Mouse (Mus musculus) left cerebral cortex, postnatal 14 days (tissue): ENCODE measurements around the gene Amigo2. TPM values are rescaled to one million over a fixed set of nuclear protein-coding genes. Genes with fewer than 3 reads are reported as not detected.

Experiments
- DNase-seq, 2 experiments: peaks; one replicate each; pipeline ENCODE4 v3.0.0; 2021 to 2022; ENCODE audit warnings: low spot score in 2 of 2, mixed read lengths in 1 of 2
- intact Hi-C: fragments of 180-260 bp; cut with DNase I; formaldehyde crosslinking; loops from one replicate; pipeline ENCODE4 v1.15.1; 2025
- total RNA-seq, 2 experiments: library from RNA; stranded (reverse); gene quantifications; 2 replicates each; pipeline ENCODE4 v1.2.3; 2021

The Amigo2 gene
- total RNA-seq, 2 experiments from 2014 or later: 5.9 to 6.8 TPM

DNA sequence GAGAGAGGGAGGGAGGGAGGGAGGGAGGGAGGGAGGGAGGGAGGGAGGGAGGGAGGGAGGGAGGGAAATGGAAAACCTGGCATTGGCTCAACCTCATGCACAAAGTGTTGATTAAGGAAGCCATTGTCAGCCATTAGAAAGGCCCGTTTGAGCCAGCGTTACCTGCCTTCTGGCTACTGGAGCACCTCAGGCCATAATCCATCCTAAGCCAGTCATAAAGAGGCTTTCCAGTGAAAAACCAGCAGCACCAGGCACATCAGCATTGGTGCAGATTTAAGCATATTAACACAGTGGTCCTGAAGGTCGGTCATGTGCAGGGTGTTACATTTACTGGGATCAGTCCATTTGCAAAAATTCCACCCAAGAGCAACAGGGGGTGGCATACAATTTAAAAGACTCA lies 25.7 kb upstream of the Amigo2 start:
- intact Hi-C loops: no loop called here
- DNase-seq: no peak

DNA sequence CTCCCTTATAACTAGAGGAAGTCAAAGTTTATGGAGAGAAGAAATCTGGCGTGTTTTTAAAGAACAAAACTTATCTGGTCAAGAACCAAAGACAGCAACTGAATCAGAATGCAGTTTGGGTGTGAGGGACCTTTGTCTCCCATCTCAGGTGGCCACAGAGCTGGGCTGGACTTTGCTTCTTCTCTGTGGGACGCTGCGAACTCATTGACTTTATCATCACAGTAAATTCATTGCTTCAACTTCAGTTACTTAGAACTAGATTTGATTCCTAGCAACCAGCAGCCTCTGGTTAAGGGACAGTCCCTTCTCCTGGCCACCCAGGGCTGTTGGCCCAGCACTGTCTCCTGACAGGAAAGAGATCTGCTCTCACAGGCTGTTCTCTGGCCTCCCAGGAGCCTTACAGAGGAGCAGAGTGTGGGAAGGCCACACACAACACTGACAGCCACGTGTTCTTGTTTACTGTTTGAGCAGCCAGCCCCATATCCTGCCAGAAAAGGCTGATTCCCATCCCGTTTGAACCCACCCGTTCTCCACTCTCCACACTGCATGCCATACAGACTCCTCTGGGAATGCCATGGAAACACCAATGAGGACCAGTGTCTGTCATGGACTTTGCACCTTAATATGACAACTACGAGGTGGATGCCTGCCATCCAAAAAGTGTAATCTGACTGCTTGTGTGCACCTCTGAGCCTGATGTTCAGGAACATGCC lies 25.1 kb upstream of the Amigo2 start:
- peak in 1 of 2 experiments; percentile 24 for DNase-seq
- intact Hi-C loops: no loop called here

DNA sequence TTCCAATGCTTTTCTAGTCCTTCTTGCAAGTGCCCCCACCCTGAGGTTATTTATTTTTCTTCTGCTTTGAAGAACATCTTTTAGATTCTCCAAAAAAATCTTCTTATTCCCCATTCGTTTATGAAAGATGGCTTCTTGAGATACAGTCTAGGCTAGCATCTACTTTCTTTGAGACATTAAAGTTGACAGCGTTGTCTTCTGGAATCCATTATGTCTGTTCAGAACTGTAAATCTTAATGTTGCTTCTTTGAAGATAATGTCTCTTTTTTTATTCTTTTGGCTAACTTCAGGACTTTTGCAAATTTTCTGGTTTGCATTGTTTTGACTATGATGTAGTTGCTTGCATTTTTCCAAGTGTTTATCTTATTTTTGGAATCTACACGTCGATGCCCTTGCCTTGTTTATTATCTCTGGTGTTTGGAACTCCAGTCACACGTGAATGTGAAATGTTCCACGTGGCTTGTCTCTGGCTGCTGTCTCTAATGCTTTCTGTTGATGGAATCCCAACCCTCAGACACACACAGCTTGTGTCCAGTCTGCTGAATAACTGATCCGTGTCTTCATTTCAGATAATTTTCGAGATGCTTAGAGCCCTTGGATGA lies 20.1 kb upstream of the Amigo2 start:
- DNase-seq: no peak
- intact Hi-C loops: no loop called here

DNA sequence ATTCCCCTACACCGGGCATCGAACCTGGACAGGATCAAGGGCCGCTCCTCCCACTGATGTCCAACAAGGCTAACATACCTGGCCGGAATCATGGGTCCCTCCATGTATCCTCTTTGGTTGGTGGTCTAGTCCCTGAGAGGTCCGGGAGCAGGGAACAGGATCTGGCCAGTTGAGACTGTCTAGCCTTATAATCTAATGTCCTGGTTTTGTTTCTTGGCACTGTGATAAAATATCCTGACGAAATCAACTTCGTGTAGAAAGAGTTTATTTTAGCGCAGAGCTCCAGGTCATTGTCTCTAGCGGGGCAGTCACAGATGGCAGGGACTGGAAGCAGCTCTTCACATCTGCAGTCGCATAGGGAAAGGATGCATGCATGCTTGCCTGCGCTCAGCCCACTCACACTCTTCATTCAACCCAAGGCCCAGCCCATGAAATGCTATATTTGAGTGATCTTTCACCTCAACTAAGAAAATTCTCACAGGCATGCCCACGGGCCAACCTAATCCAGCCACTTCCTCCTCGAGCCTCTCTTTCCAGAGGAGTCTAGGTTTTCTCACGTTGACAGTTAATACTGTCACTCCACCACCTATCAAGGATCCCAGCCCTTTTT lies 19.3 kb upstream of the Amigo2 start:
- no peak for DNase-seq
- intact Hi-C loops: no loop called here

DNA sequence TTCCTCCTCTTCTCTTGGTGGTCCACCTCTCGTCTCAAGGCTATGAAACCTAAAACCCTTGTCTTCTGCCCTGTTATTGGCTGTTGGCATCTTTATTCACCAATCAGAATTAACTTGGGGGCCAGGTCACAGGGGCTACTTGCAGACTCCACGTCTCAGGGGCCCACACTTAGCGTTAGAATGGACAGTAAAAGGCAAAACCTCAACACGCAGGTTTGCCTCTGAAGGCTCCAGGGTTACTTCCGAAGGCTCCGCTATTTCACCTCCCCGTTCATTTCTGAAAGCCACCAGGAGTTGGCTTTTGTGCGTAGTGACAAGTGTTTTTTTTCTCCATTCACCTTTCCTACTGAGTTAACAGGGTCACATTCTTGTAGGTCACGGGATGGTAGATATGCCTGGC lies 15.2 kb upstream of the Amigo2 start:
- DNase-seq: no peak
- intact Hi-C loops: no loop called here

DNA sequence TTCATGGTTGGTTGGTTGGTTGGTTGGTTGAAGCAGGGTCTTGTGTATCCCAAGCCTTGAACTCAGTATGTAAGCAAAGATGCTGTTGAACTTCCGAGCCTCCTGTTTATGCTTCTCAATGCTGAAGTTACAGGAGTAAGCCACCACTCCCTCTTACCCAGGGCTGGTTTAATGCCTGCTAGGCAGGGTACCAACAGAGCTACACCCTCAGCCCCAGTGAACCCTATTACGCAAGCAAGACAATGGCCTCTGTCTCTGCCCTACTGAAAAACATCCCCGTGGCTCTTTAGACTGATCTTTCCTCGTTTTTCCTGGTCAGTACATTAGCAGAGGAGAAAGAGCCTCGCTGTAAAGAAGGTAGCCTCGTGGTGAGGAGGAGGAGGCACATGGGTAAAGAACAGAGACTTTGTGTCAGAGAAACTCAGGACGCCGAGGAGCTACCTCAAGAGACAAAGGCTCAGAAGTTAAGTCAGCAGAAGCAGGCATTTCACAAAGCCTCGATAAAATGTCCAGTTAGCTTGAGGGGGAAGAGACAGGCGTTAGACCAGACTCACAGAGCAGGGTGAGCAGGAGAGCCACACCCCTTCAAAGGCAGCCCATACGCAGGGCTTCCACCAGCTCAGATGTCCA lies 13.0 kb upstream of the Amigo2 start:
- intact Hi-C loops: no loop called here

DNA sequence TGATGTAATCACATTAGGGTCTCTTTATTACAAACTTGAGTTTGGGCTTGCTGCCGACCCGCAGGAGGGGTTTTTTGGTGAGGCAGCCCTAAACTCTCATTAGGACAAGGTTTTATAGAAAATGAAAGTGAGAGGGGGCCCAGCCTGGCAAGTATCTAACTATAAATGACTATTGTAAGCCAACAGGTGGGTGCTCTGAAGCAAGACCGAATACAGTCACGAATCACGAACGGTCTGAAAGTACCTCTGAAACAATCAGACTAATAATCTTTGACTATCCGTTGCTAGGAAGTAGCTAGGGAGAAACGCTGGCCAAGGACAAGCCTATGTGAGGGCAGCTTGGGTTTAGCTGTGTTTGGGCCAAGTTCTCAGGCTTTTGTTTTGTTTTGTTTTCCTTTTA lies 12.2 kb upstream of the Amigo2 start:
- intact Hi-C loops: no loop called here
- no peak for DNase-seq

More for the DNA sequence above, 13.0 kb upstream of the Amigo2 start:
- DNase-seq: no peak

DNA sequence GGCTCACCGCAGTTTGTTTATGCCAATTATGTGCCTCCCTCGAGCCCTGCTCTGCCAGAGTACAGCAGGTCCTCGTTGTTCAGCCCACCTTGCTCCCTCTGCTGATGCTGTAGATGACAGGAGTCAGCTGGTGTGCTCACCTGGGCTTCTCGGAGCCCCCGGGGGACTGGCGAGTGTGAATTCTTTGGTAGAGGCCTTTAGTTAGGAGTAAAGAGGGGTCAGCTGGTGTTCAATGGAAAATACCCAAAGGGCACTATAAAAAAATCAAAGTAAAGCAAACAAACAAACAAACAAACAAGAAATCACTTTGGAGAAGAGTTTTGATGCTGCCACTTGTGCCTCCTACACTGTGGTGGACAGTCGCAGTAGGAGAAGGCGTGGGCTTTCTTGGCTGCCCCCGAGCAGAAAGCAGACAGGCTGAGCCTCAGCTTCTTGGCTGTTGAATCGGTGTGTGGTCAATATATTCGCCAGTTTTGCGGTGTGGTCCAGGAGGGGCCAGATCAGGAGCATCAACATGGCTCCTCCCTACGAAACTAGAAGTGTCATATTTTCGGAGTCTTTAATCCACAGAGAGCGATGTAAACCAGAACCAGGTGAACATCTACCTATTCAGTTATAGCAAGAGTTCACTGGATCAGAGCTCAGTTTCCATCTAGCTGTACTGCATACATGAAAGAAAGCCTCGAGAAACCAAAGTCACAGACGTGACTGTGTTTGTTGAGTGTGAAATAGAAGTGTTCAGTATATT lies 11.6 kb upstream of the Amigo2 start:
- intact Hi-C loops: no loop called here
- DNase-seq: no peak

DNA sequence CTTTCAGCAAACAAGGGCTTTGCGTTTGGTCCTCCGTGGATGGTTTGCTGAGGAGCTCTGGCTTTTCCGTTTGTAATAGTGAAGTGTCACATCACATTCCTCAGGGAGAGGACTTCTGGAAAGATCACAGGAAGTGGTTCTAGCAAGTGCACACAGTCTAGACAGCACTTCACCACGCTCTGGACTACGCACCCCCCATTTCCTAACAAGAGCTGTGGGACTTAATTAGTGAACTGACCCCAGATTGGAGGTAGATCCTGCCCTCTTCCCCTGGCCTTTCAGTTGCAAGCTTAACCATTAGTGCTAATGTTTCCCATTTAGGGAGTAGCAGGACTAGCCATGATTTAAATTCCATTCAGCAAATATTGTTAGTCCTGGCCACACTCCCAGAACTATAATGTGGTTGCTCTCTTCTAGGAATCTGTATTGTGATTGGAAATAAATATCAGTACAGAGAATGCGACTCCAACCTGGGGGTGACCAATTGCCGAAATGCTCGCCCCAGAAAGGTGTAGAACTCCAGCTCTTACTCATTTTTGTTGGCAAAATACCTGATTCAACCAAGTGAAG lies 10.2 kb upstream of the Amigo2 start:
- DNase-seq: no peak
- intact Hi-C loops: no loop called here

DNA sequence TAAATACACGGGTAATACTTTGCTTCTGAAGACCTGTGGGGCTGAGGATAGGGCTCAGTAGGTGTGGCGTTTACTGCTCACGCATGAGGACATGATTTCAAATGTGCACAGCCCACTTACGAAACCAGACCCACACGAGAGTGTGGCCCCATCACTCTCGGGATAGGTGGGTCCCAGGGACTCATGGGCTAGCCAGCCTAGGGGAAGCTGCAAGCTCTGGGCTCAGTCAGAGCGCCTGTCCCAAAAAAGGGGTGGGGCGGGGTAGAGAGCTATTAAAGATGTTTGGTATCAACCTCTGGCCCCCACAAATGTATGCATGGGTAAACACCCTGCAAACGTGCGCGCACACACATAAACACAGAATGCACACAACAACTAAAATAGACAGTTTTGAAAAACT lies 9.3 kb upstream of the Amigo2 start:
- DNase-seq: no peak
- intact Hi-C loops: no loop called here

DNA sequence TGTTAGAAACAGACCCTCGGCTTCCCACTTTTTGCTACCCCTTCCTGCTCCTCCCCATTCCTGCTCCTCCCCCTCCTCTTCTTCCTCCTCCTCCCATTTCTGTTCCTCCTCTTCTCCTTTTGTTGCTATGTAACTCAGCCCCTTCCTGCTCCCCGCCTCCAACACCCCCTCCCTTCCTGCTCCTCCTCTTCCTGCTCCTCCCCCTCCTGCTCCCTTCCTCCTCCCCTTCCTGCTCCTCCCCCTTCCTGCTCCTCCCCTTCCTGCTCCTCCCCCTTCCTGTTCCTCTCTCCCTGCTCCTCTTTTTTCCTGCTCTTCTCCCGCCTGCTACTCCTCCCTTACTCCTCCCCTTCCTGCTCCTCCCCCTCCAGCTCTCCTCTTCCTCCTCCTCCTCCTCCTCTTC lies 8.7 kb upstream of the Amigo2 start:
- intact Hi-C loops: no loop called here
- no peak for DNase-seq

DNA sequence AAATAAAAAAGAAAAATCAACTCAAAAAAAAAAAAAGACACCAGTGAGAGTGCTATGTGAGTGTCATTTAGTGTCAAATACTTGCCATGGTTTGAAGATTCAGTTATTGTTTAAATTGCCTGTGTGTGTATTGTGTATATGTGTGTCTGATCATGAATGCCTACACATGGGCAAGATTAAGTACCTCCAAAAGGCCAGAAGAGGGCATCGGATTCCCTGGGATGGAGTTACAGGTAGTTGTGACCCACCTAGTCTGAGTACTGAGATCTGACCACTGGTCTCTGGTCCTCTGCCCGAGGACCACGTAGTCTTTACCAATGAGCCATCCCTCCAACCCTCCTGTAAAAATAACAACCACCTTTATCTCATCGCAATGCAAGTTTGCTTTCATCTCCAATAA lies 7.3 kb upstream of the Amigo2 start:
- intact Hi-C loops: no loop called here
- DNase-seq: no peak

DNA sequence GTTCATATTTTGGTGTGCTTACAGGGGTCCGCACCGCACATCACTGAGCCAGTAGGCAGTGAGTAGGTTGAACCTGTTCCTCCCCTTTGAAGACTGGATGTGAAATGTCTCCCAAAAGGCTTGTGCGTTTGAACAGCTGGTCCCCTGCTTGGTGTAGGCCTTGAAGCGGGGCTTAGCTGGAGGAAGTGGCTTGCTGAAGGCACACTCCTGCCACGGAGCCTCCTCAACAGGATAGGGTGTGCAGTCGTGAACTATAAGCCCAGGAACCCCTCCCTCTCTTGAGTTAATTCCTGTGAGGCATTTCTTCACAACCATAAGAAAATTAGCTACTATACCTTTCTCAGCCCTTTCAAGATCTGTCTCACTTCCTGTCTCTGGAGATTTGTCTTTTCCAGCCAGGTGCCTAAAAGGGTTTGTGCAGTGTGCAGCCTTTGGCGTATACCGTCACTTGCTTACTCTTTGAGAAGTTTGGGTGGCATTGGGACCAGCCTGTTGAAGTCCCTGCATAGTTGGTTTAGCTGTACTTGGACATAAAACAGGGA lies 5.5 kb upstream of the Amigo2 start:
- intact Hi-C loops: no loop called here
- DNase-seq: no peak

DNA sequence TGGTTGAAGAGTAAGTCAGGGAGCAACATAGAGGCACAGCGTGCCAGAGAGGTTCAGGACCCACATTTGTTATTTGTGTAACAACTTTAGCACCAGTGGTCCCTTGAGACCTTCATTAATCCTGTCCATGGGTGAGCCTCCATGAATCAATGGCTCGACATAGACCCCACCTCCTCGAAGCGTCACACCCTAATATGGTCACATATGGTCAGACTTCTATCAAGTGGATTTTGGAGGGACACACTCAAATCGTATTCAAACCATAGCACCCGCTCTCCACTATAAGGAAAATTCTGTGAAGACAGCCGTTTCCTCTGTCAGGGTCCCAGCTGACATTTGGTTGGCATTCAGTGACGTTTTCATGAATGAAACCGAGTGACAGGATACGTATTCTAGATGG lies 2.2 kb upstream of the Amigo2 start:
- no peak for DNase-seq
- intact Hi-C loops: loop anchor here (10.0 kb wide), 1 partner anchor 335 kb away; no protein-coding TSS in a partner anchor

DNA sequence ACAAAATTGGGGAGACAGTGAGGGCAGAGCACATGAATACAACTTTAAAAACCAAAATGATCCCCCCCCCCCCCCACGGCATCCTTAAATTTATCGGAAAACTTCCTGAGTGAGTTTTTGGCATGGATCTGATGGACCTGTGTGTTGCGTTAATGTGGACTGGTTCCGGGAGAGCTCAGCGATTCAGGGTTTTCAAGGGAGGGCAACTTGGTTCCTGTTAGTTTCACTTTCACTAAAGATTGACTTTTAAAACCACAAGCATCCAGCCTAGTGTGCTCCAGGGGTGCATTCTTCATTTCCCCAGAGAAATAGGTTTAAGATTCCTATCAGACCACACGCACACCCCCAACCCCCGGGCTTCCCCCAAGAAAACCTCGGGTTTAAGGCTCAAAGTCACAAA lies 1.2 kb upstream of the Amigo2 start:
- DNase-seq: no peak
- intact Hi-C loops: loop anchor here (10.0 kb wide), 1 partner anchor 337 kb away; no protein-coding TSS in a partner anchor

DNA sequence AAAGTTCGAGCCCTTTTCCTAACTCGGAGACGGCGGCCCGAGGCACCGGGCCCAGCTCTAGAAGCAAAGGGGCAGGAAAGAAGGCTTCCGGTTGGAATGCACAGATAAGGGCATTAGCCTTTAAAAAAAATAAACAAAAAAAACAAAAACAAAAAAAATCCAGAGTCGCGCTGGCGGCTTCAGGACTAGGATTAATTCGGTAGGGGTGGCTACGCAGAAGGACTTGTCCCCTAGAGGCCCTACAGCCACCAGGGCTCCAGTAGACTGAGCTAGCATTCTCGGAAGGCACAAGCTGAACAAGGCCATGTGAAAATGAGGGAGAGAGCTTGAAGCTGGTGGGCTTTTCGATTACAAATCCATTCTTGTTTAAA lies 689 bp upstream of the Amigo2 start:
- peak in 1 of 2 experiments; percentile 18 for DNase-seq
- intact Hi-C loops: loop anchor here (10.0 kb wide), 1 partner anchor 337 kb away; no protein-coding TSS in a partner anchor

DNA sequence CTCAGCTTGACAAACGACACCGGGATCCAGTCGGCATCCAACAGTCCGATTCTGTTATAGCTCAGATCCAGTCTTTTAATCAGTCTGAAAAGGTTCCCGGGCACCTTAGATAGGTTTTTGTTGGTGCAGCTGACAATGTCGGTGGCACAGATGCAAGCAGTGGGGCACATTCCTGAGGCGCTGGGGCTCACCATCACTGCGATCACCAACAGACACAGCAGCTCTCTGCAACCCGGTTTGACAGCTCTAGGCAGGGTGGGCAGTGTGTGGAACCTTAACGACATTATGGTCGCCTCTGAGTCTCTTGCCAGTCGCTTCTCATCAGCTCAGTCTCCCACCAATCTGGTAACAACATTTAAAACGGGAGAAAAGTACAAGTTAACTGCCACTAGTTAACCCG lies 831 bp downstream of the Amigo2 start:
- no peak for DNase-seq
- intact Hi-C loops: loop anchor here (10.0 kb wide), 1 partner anchor 339 kb away; no protein-coding TSS in a partner anchor

DNA sequence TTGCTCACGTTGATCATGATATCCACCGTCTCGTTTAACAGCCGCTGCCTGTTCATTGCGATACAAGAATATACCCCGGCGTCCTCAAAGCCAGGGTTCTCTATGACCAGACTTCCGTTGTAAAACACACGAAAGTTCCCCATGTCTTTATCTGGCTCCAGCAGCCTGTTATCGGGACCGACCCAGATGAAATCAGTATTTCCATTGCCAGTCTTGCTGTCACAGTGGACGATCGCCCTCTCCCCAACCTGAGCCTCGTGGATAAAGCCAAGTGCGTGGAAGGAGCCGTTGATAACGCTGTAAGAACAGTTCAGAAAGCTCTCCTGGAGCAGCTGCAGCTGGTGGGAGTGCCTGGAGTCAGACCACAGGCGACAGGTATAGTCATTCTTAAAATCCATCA lies 1.7 kb downstream of the Amigo2 start:
- intact Hi-C loops: loop anchor here (10.0 kb wide), 1 partner anchor 339 kb away; no protein-coding TSS in a partner anchor
- no peak for DNase-seq

DNA sequence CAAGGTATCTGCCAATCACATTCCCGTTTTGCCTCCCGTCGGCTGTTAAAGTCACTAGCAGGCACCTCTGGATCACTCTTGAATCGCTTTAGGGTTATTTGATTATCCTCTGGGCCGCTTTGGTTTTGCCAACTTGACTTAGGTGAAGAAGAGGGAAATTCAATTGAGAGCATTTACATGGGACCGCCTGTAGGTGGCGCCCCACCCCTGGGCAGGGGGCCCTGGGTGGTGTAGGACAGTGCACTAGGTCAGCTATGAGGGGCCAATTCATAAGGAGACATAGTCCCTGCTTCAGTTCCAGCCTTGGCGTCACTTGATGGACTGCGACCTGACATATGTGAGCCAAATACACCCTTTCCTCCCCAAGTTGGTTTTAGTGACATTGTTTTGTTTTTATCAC lies 10.1 kb downstream of the Amigo2 start:
- intact Hi-C loops: loop anchor here (5.0 kb wide), 1 partner anchor 40 kb away; no protein-coding TSS in a partner anchor
- DNase-seq: no peak
